8 mouse cellular contexts compared by ENCODE assay signal in genomic region chr6:113344321-113344720, GRCm38 (mm10). TPM values are rescaled to one million over a fixed set of nuclear protein-coding genes. Genes with fewer than 3 reads are reported as not detected.
A peak's percentile ranks its signal among the peaks of the same experiment; 100 is the strongest.
DNase-seq lines count a peak whose midpoint lies in the region; ATAC-seq lines count a peak whose summit lies in the region.

No protein-coding gene starts in this region.

- no peaks in the 10 kb centered on the region for H3K9me3 ChIP-seq in neural tube, embryonic 12.5 days
- H3K9me3 ChIP-seq in embryonic facial prominence, embryonic 11.5 days (replicated peaks; ENCODE audit: control insufficient read depth, low read length): no peaks in the 10 kb centered on the region
- no peaks in the 10 kb centered on the region for H3K9me3 ChIP-seq in heart, embryonic 13.5 days
- H3K9me3 ChIP-seq in kidney, embryonic 15.5 days (replicated peaks): no peaks in the 10 kb centered on the region

- ATAC-seq in neural tube, embryonic 12.5 days (ENCODE audit: low FRiP score, low read depth): 0 out of 2 replicates have a peak, but pooled peaks have one; percentile 13
- no peak for ATAC-seq in embryonic facial prominence, embryonic 11.5 days (replicated peaks; ENCODE audit: insufficient number of reproducible peaks, low FRiP score, low TSS enrichment, low read depth)
- no peak for ATAC-seq in heart, embryonic 13.5 days (ENCODE audit: extremely low read depth, insufficient number of reproducible peaks, low FRiP score, low TSS enrichment)
- no peak for ATAC-seq in kidney, embryonic 15.5 days (replicated peaks; ENCODE audit: low FRiP score)

- H3K27me3 ChIP-seq in neural tube, embryonic 12.5 days (replicated peaks): no peaks in the 10 kb centered on the region
- no peaks in the 10 kb centered on the region for H3K27me3 ChIP-seq in embryonic facial prominence, embryonic 11.5 days (ENCODE audit: control insufficient read depth, insufficient read depth, low read length)
- H3K27me3 ChIP-seq in heart, embryonic 13.5 days (replicated peaks): no peaks in the 10 kb centered on the region
- no peaks in the 10 kb centered on the region for H3K27me3 ChIP-seq in kidney, embryonic 15.5 days

- no peak overlapping the region for H3K4me3 ChIP-seq in neural tube, embryonic 12.5 days
- no peak overlapping the region for H3K4me3 ChIP-seq in embryonic facial prominence, embryonic 11.5 days (ENCODE audit: low read depth, low read length)
- peak overlapping the region; percentile 71; the same call in 1 of the 2 replicates for H3K4me3 ChIP-seq in heart, embryonic 13.5 days
- H3K4me3 ChIP-seq in kidney, embryonic 15.5 days (replicated peaks): peak overlapping the region; percentile 77; the same call in 1 of the 2 replicates

- no peak for DNase-seq in neural tube, embryonic 10.5 days (ENCODE audit: extremely low spot score, low spot score)
- DNase-seq in embryonic facial prominence, embryonic 11.5 days (ENCODE audit: low spot score): no peak
- peak; percentile 88 for DNase-seq in lung, postnatal 25 days (ENCODE audit: low spot score)
- DNase-seq in urinary bladder, postnatal 36 days (ENCODE audit: low spot score in 2 of 2): peak; percentile 46 to 84
- no peak for DNase-seq in retina, postnatal 1 day

- H3K4me1 ChIP-seq in neural tube, embryonic 12.5 days: peaks cover 17% of the 10 kb centered on the region
- no peaks in the 10 kb centered on the region for H3K4me1 ChIP-seq in embryonic facial prominence, embryonic 11.5 days (ENCODE audit: control insufficient read depth, insufficient read depth, low read length)
- H3K4me1 ChIP-seq in heart, embryonic 13.5 days: peaks cover 41% of the 10 kb centered on the region
- peaks cover 34% of the 10 kb centered on the region for H3K4me1 ChIP-seq in kidney, embryonic 15.5 days

- no peak overlapping the region for H3K27ac ChIP-seq in neural tube, embryonic 12.5 days
- no peak overlapping the region for H3K27ac ChIP-seq in embryonic facial prominence, embryonic 11.5 days (replicated peaks; ENCODE audit: low read depth, low read length)
- H3K27ac ChIP-seq in heart, embryonic 13.5 days (replicated peaks): peak overlapping the region; percentile 70
- H3K27ac ChIP-seq in kidney, embryonic 15.5 days: peak overlapping the region; percentile 80

- H3K4me2 ChIP-seq in neural tube, embryonic 12.5 days (replicated peaks): peak overlapping the region; percentile 72; the same call in 1 of the 2 replicates
- H3K4me2 ChIP-seq in embryonic facial prominence, embryonic 11.5 days (ENCODE audit: low read depth, low read length): no peak overlapping the region
- H3K4me2 ChIP-seq in heart, embryonic 13.5 days: peak overlapping the region; percentile 82
- H3K4me2 ChIP-seq in kidney, embryonic 15.5 days: peak overlapping the region; percentile 90

- H3K9ac ChIP-seq in neural tube, embryonic 12.5 days: no peak overlapping the region
- peak overlapping the region; percentile 76; the same call in 1 of the 2 replicates for H3K9ac ChIP-seq in embryonic facial prominence, embryonic 11.5 days (replicated peaks; ENCODE audit: low read length)
- peak overlapping the region; percentile 92 for H3K9ac ChIP-seq in heart, embryonic 13.5 days
- peak overlapping the region; percentile 98; the same call in 1 of the 2 replicates for H3K9ac ChIP-seq in kidney, embryonic 15.5 days

- H3K36me3 ChIP-seq in neural tube, embryonic 12.5 days: peaks cover 8% of the 10 kb centered on the region; the same call in 1 of the 2 replicates
- H3K36me3 ChIP-seq in embryonic facial prominence, embryonic 11.5 days (replicated peaks; ENCODE audit: control insufficient read depth, insufficient read depth, low read depth, low read length): no peaks in the 10 kb centered on the region
- peaks cover 20% of the 10 kb centered on the region for H3K36me3 ChIP-seq in heart, embryonic 13.5 days
- peaks cover 20% of the 10 kb centered on the region for H3K36me3 ChIP-seq in kidney, embryonic 15.5 days

- WGBS in neural tube, embryonic 12.5 days: 65% methylated on average over 2 of the region's 2 CpGs
- 64% methylated on average over 2 of the region's 2 CpGs for WGBS in embryonic facial prominence, embryonic 11.5 days
- WGBS in heart, embryonic 13.5 days: 40% methylated on average over 2 of the region's 2 CpGs
- 36% methylated on average over 2 of the region's 2 CpGs for WGBS in kidney, embryonic 15.5 days

RNA-seq across cellular contexts. Expression of gene Camk1, which starts 0.5 kb away (rescaled TPM):
- 61.9 and 63.6 TPM in 2 replicates for polyA plus RNA-seq in neural tube, embryonic 12.5 days (2016; fragmentation: Nextera tagmentation; extraction: Ambion mirVana)
- 73.5 and 77.1 TPM in 2 replicates for polyA plus RNA-seq in embryonic facial prominence, embryonic 11.5 days (2014; fragmentation: Nextera tagmentation; extraction: Ambion mirVana)
- polyA plus RNA-seq in heart, embryonic 13.5 days (2015; fragmentation: Nextera tagmentation; extraction: Ambion mirVana): 109 and 115 TPM in 2 replicates
- 103 and 111 TPM in 2 replicates for polyA plus RNA-seq in kidney, embryonic 15.5 days (2015; fragmentation: Nextera tagmentation; extraction: Ambion mirVana)

RNA-seq across cellular contexts. Expression of gene Ogg1, which starts 17.5 kb away (rescaled TPM):
- 12.6 and 14.3 TPM in 2 replicates for polyA plus RNA-seq in neural tube, embryonic 12.5 days (2016; fragmentation: Nextera tagmentation; extraction: Ambion mirVana)
- polyA plus RNA-seq in embryonic facial prominence, embryonic 11.5 days (2014; fragmentation: Nextera tagmentation; extraction: Ambion mirVana): 13.0 and 14.6 TPM in 2 replicates
- polyA plus RNA-seq in heart, embryonic 13.5 days (2015; fragmentation: Nextera tagmentation; extraction: Ambion mirVana): 9.5 and 11.6 TPM in 2 replicates
- 13.8 and 18.7 TPM in 2 replicates for polyA plus RNA-seq in kidney, embryonic 15.5 days (2015; fragmentation: Nextera tagmentation; extraction: Ambion mirVana)

RNA-seq across cellular contexts. Expression of gene Tada3, which starts 33.4 kb away (rescaled TPM):
- polyA plus RNA-seq in neural tube, embryonic 12.5 days (2016; fragmentation: Nextera tagmentation; extraction: Ambion mirVana): 62.4 and 64.4 TPM in 2 replicates
- polyA plus RNA-seq in embryonic facial prominence, embryonic 11.5 days (2014; fragmentation: Nextera tagmentation; extraction: Ambion mirVana): 44.3 and 51.0 TPM in 2 replicates
- 39.6 and 41.5 TPM in 2 replicates for polyA plus RNA-seq in heart, embryonic 13.5 days (2015; fragmentation: Nextera tagmentation; extraction: Ambion mirVana)
- 56.7 and 62.1 TPM in 2 replicates for polyA plus RNA-seq in kidney, embryonic 15.5 days (2015; fragmentation: Nextera tagmentation; extraction: Ambion mirVana)

RNA-seq across cellular contexts. Expression of gene Arpc4, which starts 33.6 kb away (rescaled TPM):
- polyA plus RNA-seq in neural tube, embryonic 12.5 days (2016; fragmentation: Nextera tagmentation; extraction: Ambion mirVana): 352 and 393 TPM in 2 replicates
- polyA plus RNA-seq in embryonic facial prominence, embryonic 11.5 days (2014; fragmentation: Nextera tagmentation; extraction: Ambion mirVana): 201 and 203 TPM in 2 replicates
- 264 and 283 TPM in 2 replicates for polyA plus RNA-seq in heart, embryonic 13.5 days (2015; fragmentation: Nextera tagmentation; extraction: Ambion mirVana)
- polyA plus RNA-seq in kidney, embryonic 15.5 days (2015; fragmentation: Nextera tagmentation; extraction: Ambion mirVana): 403 and 405 TPM in 2 replicates

RNA-seq across cellular contexts. Expression of gene Brpf1, which starts 37.4 kb away (rescaled TPM):
- 24.9 and 29.9 TPM in 2 replicates for polyA plus RNA-seq in neural tube, embryonic 12.5 days (2016; fragmentation: Nextera tagmentation; extraction: Ambion mirVana)
- 17.6 and 21.3 TPM in 2 replicates for polyA plus RNA-seq in embryonic facial prominence, embryonic 11.5 days (2014; fragmentation: Nextera tagmentation; extraction: Ambion mirVana)
- polyA plus RNA-seq in heart, embryonic 13.5 days (2015; fragmentation: Nextera tagmentation; extraction: Ambion mirVana): 11.1 and 11.6 TPM in 2 replicates
- polyA plus RNA-seq in kidney, embryonic 15.5 days (2015; fragmentation: Nextera tagmentation; extraction: Ambion mirVana): 19.2 and 20.4 TPM in 2 replicates

Comparison
In these comparisons a context has a peak if more than half of its experiments do, and no peak if none do; other contexts are left out.
1. H3K27ac ChIP-seq: peak in heart, embryonic 13.5 days (single experiment) and kidney, embryonic 15.5 days (single experiment); none in neural tube, embryonic 12.5 days (single experiment) and embryonic facial prominence, embryonic 11.5 days (single experiment).
2. H3K4me3 ChIP-seq: peak in heart, embryonic 13.5 days (single experiment) and kidney, embryonic 15.5 days (single experiment); none in neural tube, embryonic 12.5 days (single experiment) and embryonic facial prominence, embryonic 11.5 days (single experiment).
3. DNase-seq: peak in lung, postnatal 25 days (single experiment) and urinary bladder, postnatal 36 days (2 of 2); none in neural tube, embryonic 10.5 days (single experiment), embryonic facial prominence, embryonic 11.5 days (single experiment) and retina, postnatal 1 day (single experiment).